Mouse (Mus musculus) CH12.LX (cell line): Measurements from ENCODE around the gene Siglecg.

Experiments
- BHLHE40 ChIP-seq: IDR thresholded peaks from 2 replicates; pipeline ENCODE4 v1.6.1; 2011; ENCODE audit warnings: mild to moderate bottlenecking, low read depth, low read length, improper control_type of control experiment
- CTCF ChIP-seq, 2 experiments: IDR thresholded peaks in 1 of 2; conservative IDR thresholded peaks in 1 of 2; 2 replicates each; pipeline ENCODE4 v1.5.1; 2011 to 2012; ENCODE audit warnings: low read depth in 2 of 2, low read length in 2 of 2, improper control_type of control experiment in 1 of 2, inconsistent platforms in 1 of 2, mild to moderate bottlenecking in 1 of 2, moderate library complexity in 1 of 2
- EP300 ChIP-seq: IDR thresholded peaks from 2 replicates; pipeline ENCODE4 v1.6.1; 2011; ENCODE audit warnings: low read length, improper control_type of control experiment
- HCFC1 ChIP-seq: IDR thresholded peaks from 2 replicates; pipeline ENCODE4 v1.6.1; 2012; ENCODE audit warnings: low read depth, mild to moderate bottlenecking, inconsistent platforms, low read length, improper control_type of control experiment
- JUND ChIP-seq: conservative IDR thresholded peaks from 2 replicates; pipeline ENCODE4 v1.6.1; 2011; ENCODE audit warnings: low read depth, low read length, improper control_type of control experiment
- MAFK ChIP-seq: IDR thresholded peaks from 2 replicates; pipeline ENCODE4 v1.6.1; 2011; ENCODE audit warnings: low read length, improper control_type of control experiment; ENCODE audit not compliant: insufficient replicate concordance
- POLR2A ChIP-seq: IDR thresholded peaks from 2 replicates; pipeline ENCODE4 v1.6.1; 2011; ENCODE audit warnings: low read depth, mild to moderate bottlenecking, improper control_type of control experiment, low read length
- POLR2AphosphoS2 ChIP-seq: IDR thresholded peaks from 2 replicates; pipeline ENCODE4 v1.6.1; 2011; ENCODE audit warnings: low read depth, low read length, improper control_type of control experiment
- RCOR1 ChIP-seq: conservative IDR thresholded peaks from 2 replicates; pipeline ENCODE4 v1.6.1; 2012; ENCODE audit warnings: low read depth, mild to moderate bottlenecking, inconsistent platforms, low read length, improper control_type of control experiment
- SMC3 ChIP-seq: IDR thresholded peaks from 2 replicates; pipeline ENCODE4 v1.6.1; 2011; ENCODE audit warnings: low read depth, low read length, improper control_type of control experiment
- USF1 ChIP-seq: IDR thresholded peaks from 2 replicates; pipeline ENCODE4 v1.6.1; 2014; ENCODE audit warnings: low read depth, mild to moderate bottlenecking, inconsistent platforms, low read length, improper control_type of control experiment
- ZKSCAN1 ChIP-seq: IDR thresholded peaks from 2 replicates; pipeline ENCODE4 v1.6.1; 2012; ENCODE audit warnings: low read depth, inconsistent platforms, low read length, improper control_type of control experiment, borderline replicate concordance
- ZNF384 ChIP-seq: IDR thresholded peaks from 2 replicates; pipeline ENCODE4 v1.6.1; 2012; ENCODE audit warnings: low read depth, low read length, improper control_type of control experiment, inconsistent platforms

GRCm38 (mm10) chr7:43392349-43393121 lies 15.5 kb upstream of the Siglecg start:
- peak; percentile 82 for TF ChIP-seq BHLHE40
- no peak for TF ChIP-seq CTCF (conservative IDR thresholded peaks at IDR 0.05 in 1 of 2, IDR thresholded peaks at IDR 0.05 in 1 of 2; ENCODE audit: low read depth in 2 of 2, low read length in 2 of 2)
- TF ChIP-seq USF1 = no peak
- no peak for TF ChIP-seq ZNF384
- no peak for TF ChIP-seq POLR2A
- TF ChIP-seq EP300 = peak; percentile 100
- TF ChIP-seq RCOR1 = peak; percentile 84
- peak; percentile 75 for TF ChIP-seq JUND
- no peak for TF ChIP-seq HCFC1
- TF ChIP-seq POLR2AphosphoS2 = no peak
- peak; percentile 63; the same call in 1 of the 2 replicates for TF ChIP-seq MAFK
- TF ChIP-seq SMC3 = no peak
- TF ChIP-seq ZKSCAN1 = no peak
